Mouse (Mus musculus): Measurements from ENCODE around the gene BC055324.
"Not testable (repeated sequence)": the region's sequence is repeated elsewhere in the genome, so short reads cannot be mapped to it uniquely, and the experiment has no call there.

The BC055324 gene

GRCm38 (mm10) chr1:163994721-163995608 lies at the start of gene BC055324, which contains the start of gene Mettl18:
Gene BC055324, minus strand, starts transcription at chr1:163994796.
Gene Mettl18, plus strand, starts transcription at chr1:163994889.
- DNase-seq (ENCODE audit: low spot score): peak; percentile 91

GRCm38 (mm10) chr1:164043549-164043948 lies 49.0 kb upstream of the BC055324 start:
- no peak for DNase-seq (ENCODE audit: low spot score)

- DNase-seq (ENCODE audit: low spot score): no peak
These were observed 46.0 kb upstream of the BC055324 start for GRCm38 (mm10) chr1:164040385-164041135.

GRCm38 (mm10) chr1:164027416-164027815 lies 32.8 kb upstream of the BC055324 start:
- no peak for DNase-seq (ENCODE audit: low spot score)

GRCm38 (mm10) chr1:164025685-164026084 lies 31.1 kb upstream of the BC055324 start:
- DNase-seq (ENCODE audit: low spot score): no peak

- not testable (repeated sequence) for DNase-seq (ENCODE audit: low spot score)
These were observed 27.5 kb upstream of the BC055324 start for GRCm38 (mm10) chr1:164022106-164022505.

GRCm38 (mm10) chr1:164020746-164021145 lies 26.1 kb upstream of the BC055324 start:
- not testable (repeated sequence) for DNase-seq (ENCODE audit: low spot score)

GRCm38 (mm10) chr1:164019789-164020188 lies 25.2 kb upstream of the BC055324 start:
- no peak for DNase-seq (ENCODE audit: low spot score)

- DNase-seq (ENCODE audit: low spot score): no peak
These were observed 23.8 kb upstream of the BC055324 start for GRCm38 (mm10) chr1:164018221-164018896.

- DNase-seq (ENCODE audit: low spot score): no peak
These were observed 20.0 kb upstream of the BC055324 start for GRCm38 (mm10) chr1:164014616-164015015.

- no peak for DNase-seq (ENCODE audit: low spot score)
These were observed 14.6 kb upstream of the BC055324 start for GRCm38 (mm10) chr1:164009235-164009634.

- no peak for DNase-seq (ENCODE audit: low spot score)
These were observed 9.7 kb upstream of the BC055324 start for GRCm38 (mm10) chr1:164004311-164004710.

- no peak for DNase-seq (ENCODE audit: low spot score)
These were observed 7.3 kb upstream of the BC055324 start for GRCm38 (mm10) chr1:164001831-164002452.

- DNase-seq (ENCODE audit: low spot score): no peak
These were observed 965 bp upstream of the BC055324 start for GRCm38 (mm10) chr1:163995609-163995913.

- DNase-seq (ENCODE audit: low spot score): no peak
These were observed 349 bp downstream of the BC055324 start for GRCm38 (mm10) chr1:163994173-163994720.

GRCm38 (mm10) chr1:163992371-163992770 lies 2.2 kb downstream of the BC055324 start:
- peak; percentile 35 for DNase-seq (ENCODE audit: low spot score)

GRCm38 (mm10) chr1:163976515-163976914 lies 18.1 kb downstream of the BC055324 start:
- DNase-seq (ENCODE audit: low spot score): no peak

GRCm38 (mm10) chr1:163975088-163975487 lies 19.5 kb downstream of the BC055324 start:
- DNase-seq (ENCODE audit: low spot score): no peak

GRCm38 (mm10) chr1:163974471-163974870 lies 20.1 kb downstream of the BC055324 start:
- DNase-seq (ENCODE audit: low spot score): no peak

GRCm38 (mm10) chr1:163964008-163964689 lies 30.4 kb downstream of the BC055324 start:
- no peak for DNase-seq (ENCODE audit: low spot score)

- no peak for DNase-seq (ENCODE audit: low spot score)
These were observed 36.6 kb downstream of the BC055324 start for GRCm38 (mm10) chr1:163958036-163958435.
